Mouse (Mus musculus): ENCODE results near the gene Tbc1d9b.
A peak's percentile ranks its signal among the peaks of the same experiment; 100 is the strongest.
"Not testable (repeated sequence)": the region's sequence is repeated elsewhere in the genome, so short reads cannot be mapped to it uniquely, and the experiment has no call there.

Tbc1d9b gene

GRCm38 (mm10) chr11:50130811-50131766, at the start of gene Tbc1d9b:
TSS of gene Tbc1d9b (plus strand) at chr11:50131396.
- DNase-seq: peak; percentile 93 to 94

- DNase-seq: no peak
Measured at GRCm38 (mm10) chr11:50086211-50086610, 45.0 kb upstream of the Tbc1d9b start.

- no peak for DNase-seq
Measured at GRCm38 (mm10) chr11:50089840-50090239, 41.4 kb upstream of the Tbc1d9b start.

GRCm38 (mm10) chr11:50090982-50091675, 40.1 kb upstream of the Tbc1d9b start:
- peak; percentile 63 to 80 for DNase-seq

GRCm38 (mm10) chr11:50091681-50092080, 39.5 kb upstream of the Tbc1d9b start:
- peak in 1 of 2 experiments; percentile 32 for DNase-seq

DNA sequence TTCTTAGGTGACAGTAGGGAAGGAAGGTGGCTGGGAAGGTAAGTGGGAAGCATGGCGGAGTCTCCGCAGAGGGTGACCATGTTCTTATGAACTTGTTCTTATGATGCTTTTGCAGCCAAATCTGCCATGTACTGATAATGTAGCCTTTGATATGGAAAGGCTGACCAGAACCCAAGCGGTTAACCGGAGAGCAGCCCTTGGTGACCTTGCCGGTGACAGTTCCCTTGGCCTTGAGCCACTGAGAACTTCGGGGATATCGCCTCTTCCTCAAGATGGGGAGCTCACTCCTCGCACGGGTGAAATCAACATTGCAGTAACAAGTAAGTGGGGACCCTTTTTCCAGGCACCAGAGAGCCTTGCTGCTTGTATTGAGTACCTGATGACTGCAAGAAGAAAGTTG, 35.5 kb upstream of the Tbc1d9b start:
- DNase-seq: no peak

DNA sequence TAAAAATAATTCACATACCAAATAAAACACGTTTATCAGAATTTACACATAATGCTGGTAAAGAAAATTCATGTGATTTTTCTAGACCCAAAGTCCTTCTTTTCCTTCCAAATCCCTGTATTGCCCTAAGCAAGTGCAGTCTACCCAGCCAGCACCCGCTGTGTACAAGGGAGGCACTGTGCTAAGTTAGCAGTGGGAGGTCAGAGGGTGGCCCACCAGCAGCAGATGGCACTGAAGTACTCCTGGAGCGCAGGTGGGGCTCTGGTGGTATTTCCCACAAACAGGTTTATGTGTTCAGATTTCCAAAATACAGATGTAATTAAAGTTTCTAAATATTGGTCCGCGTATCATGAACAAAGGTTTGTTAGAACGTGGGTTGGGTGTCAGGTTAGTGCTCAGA, 34.1 kb upstream of the Tbc1d9b start:
- DNase-seq: peak; percentile 54 to 66

GRCm38 (mm10) chr11:50098961-50099481, 32.2 kb upstream of the Tbc1d9b start:
- no peak for DNase-seq

GRCm38 (mm10) chr11:50099692-50100091, 31.5 kb upstream of the Tbc1d9b start:
- no peak for DNase-seq

DNA sequence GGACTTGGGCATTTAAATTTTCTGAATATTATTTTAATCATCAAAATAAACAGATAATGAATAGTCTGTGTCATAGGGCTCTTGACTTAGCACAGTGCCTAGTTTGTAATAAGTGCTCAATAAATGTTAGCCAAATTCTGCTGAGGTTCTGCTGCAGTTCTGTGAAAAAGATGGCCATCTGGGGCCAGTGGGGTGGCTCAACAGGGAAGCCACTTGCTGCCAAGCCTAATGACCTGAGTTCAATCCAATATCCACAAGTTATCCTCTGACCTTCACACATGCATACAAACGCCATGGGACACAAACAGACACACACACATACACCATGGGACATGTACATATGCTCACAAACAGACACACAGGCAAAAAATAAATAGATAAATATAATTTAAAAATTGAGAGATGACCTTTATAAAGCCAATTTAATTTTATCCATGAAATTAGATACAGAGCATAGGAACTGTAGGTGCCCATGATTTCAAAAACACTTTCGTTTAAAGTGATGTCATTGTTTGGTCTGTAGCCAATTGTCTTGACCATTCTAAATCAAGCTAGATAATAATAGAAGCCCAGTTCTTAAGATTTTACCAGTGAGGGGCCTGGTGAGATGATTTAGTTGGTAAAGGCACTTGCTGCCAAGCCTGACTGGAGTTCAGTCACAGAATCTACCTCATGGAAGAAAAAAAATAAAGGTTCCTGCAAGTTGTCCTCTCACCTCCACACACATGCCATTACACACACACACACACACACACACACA, 30.5 kb upstream of the Tbc1d9b start:
- peak; percentile 87 to 95 for DNase-seq

- DNase-seq: not testable (repeated sequence)
Measured at GRCm38 (mm10) chr11:50101962-50102361, 29.2 kb upstream of the Tbc1d9b start.

DNA sequence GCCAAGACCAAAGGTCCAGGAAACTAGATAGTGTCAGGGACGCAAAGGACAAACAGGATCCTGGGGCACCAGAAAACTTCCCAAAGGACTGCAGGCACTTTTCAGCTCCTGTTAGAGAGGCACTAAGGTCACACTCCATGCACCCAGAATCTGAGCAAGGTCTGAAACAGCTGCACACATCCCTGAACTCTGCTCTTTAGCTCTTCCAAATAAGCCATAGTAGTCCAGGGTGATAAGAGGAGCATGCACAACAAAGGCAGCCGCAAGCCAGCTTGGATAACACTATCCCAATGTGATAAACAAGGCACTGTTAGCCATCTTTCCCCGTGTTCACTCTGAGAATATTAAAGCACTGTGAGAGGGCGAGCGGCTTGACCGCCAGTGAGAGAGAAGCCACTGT, 27.2 kb upstream of the Tbc1d9b start:
- DNase-seq: no peak

GRCm38 (mm10) chr11:50105237-50105636, 26.0 kb upstream of the Tbc1d9b start:
- DNase-seq: no peak

DNA sequence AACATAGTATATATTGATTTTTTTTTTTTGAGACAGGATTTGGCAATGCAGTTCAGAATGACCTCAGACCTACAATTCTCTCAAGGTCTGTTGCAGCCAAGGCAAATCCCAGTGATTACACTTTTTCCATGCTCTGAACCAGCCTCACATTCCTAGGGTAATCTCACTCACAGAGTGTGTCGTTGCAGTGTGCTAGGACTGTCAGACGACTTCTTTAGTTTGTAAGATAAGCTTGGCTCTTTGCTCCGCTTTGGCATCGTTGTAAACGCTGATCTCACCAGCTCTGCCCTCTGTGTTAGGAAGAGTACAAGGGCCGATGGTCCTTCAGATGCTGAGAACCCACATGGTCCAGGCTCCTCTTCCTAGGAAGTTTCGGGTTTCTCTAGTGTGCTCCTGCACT, 25.2 kb upstream of the Tbc1d9b start:
- no peak for DNase-seq

- DNase-seq: no peak
Measured at GRCm38 (mm10) chr11:50108823-50109244, 22.4 kb upstream of the Tbc1d9b start.

DNA sequence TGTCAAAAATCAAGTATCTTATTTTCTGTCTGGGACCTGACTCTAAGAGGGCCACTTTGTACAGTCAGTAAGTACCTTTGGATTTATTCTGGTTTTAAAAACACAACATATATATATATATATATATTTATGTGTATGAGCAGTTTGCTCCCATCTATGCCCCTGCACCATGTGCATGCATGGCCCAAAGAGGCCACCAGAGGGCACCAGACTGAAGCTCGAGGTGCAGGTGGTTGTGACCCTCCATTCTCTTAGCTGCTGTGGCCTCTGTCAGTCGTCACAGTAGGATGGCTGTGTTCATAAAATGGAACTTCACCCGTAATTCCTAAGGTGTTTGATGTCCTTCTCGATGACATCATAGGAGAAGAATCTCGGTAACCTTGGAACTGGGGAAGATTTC, 16.9 kb upstream of the Tbc1d9b start:
- peak; percentile 79 to 80 for DNase-seq

- peak; percentile 56 to 60 for DNase-seq
Measured at GRCm38 (mm10) chr11:50122631-50123081, 8.5 kb upstream of the Tbc1d9b start.

- no peak for DNase-seq
Measured at GRCm38 (mm10) chr11:50127781-50128180, 3.4 kb upstream of the Tbc1d9b start.

DNA sequence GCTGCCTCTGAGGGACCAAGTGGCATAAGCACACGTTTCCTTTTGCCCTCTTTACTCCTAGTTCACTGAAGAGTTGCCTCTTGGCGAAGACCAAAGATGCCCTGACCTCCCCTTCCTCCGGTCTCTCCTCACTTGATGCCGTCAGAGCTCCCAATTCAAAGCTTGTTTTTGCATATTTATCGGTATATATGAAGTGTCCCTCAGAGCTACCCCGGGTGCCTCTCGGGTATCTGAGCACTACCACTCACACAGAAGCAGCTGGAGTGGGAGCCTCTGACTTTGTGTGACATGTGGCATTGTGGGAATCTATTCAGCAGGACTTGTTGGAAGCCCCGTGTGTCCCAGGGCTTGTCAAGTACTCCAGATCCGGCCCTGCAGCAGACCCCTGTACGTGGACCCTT, 605 bp downstream of the Tbc1d9b start:
- peak in 1 of 2 experiments; percentile 34 for DNase-seq

GRCm38 (mm10) chr11:50132265-50132664, 1.1 kb downstream of the Tbc1d9b start:
- DNase-seq: no peak

- DNase-seq: no peak
Measured at GRCm38 (mm10) chr11:50134136-50134859, 3.1 kb downstream of the Tbc1d9b start.
